Mouse (Mus musculus) cerebellum, postnatal 4 days (tissue): Measurements from ENCODE around the gene Sgcb.

Experiments
- DNase-seq, 2 experiments: peaks; one replicate each; pipeline ENCODE4 v3.0.0; 2022; ENCODE audit warnings: low spot score in 2 of 2, mixed read lengths in 1 of 2

The Sgcb gene

DNA sequence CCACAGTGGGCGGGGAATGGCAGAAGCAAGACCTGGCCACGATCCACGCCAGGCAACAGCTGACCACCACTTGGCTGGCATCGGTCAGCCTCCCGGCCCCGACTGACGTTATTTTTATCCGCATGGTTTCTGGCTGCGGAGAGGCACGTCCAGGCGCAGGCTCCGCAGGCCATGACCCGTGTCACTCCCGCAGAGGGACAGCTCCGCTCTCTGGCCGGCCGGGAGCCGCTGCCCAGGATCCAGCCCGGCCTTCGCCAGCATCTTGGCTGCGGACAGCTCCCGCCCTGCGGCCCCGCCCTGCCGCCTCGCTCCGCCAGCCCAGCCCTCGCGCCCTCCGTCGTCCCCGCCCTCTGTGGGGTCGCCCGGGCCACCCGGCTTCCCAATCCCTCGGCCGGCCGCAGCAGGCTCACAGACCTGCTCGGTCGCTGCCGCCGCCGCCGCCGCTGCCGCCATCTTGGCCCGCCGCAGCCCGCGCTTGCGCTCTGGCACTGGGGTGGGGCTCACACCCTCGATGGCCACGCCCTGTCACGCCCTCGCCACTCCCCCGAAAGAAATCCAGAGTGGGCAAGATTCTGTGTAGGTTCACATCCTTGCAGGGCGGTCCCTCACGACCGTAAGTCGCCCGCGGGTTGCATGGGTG lies at the start of gene Sgcb:
Sgcb (minus strand) TSS at position 530 of the 640 bp plus-strand sequence.
- DNase-seq, result peak; percentile 59 to 79

DNA sequence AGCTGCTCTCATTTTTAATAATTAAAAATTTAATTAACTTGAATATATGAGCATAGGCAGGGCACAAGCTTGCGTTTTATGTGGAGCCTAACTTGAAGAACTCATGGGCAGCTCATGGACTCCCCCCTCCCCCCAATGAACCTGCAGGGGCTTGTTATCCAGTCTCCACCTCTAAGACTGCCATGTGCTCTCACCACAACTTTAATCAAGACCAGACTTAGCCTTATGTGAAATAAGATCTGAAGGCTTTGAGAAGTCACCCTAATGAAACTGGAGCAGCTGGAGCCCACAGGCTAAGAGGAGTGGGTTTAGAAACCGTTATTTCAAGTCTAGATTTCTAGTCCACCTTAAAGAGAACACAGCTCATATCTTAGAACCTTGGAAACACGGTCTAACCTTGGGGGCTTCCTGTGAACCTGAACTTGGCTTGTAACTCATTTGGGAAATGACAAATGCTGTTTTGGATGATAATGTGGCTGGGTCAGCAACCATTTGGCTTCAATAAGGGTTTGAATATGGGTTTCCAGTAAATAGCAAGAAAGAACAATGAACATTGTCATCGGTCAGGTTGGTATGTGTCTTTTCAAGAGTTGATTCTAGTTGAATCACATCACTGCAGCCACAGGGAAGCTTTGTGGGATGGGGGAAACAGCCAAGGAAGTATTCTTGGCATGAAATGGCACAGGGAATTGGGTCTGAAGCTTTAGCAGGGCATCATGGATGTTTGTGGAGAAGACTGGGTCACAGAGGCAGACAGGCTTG lies 46.8 kb upstream of the Sgcb start:
- no peak for DNase-seq

DNA sequence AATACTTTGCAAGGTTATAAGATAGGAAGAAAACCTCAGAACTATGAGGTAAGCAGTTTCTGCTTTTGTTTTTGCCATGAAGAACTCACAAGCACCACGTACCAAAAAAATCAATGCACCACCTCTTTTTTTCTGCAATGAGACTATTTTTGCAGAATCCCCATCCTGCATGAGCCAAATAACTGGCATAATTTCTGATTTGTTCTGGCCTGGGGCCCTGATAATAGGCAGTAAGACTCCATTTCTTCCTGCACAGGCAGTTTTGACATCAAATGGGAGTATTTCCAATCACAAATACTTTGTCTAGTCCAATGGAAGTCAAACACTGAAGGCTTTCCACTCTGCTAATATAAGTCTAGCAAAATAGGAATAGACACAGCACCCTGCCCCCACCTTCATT lies 46.2 kb upstream of the Sgcb start:
- no peak for DNase-seq

DNA sequence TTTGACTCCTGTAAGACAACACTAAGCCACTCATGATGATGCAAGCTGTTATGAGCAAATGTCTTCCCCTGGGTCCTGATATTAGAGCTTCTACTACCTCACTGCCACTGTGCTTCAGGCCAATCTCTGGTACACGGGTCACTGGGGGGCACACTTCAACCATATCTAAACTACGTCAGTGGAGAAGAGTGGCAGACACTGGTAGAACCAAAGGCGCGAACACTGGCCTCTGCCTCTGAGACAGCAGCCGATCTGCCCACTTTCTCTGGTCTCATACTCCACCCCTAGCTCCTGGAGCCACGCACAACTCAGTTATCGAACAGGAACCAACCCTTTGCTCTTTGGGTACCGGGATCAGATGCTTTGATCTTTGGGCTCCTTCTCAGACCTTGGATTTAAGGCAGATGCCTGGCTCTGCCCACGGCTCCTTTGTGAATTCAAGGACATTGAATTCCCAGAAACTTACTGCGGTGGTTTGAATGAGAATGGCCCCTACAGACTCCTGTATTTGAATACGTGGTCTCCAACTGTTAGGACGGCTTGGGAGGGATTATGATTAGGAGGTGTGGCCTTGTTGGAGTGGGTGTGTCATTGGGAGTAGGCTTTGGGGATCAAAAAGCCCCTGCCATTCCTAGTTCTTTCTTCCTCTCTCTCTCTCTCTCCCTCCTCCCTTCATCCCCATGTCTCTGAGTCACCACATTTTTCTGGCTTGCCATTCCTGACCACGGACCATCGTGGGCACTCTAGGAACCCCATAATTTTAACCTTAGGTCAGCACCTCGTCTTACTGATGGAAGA lies 44.3 kb upstream of the Sgcb start:
- no peak for DNase-seq

DNA sequence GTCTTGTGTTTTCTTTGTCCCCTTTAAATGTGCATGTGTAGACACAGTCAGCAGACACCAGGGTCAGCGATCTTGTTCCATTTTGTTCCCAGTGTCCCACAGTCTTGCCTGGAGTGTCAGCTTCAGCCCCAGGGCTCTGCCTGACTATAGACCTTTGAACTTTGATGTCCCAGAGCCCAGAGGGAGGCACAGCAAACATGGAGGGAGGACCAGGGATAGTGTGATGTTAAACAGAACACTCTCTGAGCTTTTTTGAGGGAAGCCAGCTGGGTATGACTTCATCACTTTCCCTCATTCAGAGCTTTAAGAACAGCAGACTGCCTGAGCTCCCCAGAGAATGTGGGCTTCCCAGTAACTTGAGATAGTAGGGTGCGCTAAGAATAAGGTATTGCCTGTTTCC lies 42.6 kb upstream of the Sgcb start:
- DNase-seq, result no peak

DNA sequence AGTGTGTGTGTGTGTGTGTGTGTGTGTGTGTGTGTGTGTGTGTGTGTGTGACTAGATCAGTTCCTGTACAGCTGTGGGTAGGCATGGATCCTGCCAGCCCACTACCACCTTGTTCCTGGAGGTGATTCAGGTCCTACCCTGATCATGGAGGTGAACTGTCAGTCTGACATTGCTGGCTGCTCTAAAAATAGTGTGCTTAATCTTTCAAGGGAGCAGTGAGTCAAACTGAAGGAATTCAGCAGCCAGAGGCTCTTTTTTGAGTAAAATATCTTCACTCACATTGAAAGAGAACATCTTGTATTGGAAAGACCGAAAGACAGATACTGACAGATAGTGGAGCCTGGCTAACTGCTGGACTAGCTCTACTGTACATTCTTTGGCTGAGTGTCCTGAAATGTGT lies 41.0 kb upstream of the Sgcb start:
- DNase-seq, result no peak

DNA sequence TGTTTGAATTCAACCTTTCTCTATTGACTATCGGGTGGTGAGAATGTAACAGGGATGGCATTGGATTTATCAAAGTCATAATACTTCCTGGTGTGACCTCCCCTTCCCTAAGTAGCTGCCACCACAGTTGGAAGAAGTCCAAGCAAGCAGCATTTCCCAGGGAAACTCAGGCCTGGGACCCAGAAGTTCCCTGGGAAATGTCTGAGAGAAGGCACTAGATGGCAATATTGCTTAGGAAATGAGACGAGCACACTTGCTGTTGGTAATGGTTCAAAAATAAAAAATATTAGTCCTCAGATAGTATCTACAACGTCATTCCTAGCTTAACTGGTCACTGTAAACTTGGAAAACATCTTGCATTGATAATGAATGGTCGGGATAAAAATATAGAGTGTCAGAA lies 38.6 kb upstream of the Sgcb start:
- peak in 1 of 2 experiments; percentile 13 for DNase-seq

DNA sequence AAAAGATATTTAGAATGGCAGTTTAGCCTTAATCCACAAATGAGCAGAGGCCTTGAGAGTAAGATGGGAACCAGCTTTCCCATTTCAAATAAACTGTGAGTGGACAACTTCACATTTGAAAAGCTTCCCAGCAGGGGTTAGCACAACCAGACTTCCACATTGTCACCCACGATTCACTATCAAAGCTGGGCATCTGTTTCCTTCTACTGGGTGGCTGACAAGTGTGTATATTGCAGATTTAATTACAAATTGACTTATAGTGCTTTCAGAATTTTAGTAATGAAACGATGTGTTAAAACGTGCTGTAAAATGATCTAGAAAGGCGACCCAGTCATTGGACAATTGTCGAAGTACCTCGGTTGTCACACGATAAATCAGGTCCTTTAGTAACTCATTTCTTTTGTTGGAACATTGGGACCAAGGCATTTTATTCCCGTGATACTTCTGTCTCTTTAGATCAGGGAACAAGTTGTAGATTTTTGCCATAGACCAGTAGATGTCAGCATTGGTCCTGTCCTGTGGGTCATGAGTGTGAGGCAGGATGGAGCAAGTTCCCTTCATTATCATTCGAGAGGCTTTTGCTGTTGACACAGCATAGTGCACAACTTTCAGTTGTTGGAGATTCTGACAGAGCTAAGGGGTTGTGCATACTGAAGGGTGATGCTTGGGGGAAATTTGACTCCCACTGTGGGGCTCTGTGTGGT lies 36.3 kb upstream of the Sgcb start:
- DNase-seq, result no peak

DNA sequence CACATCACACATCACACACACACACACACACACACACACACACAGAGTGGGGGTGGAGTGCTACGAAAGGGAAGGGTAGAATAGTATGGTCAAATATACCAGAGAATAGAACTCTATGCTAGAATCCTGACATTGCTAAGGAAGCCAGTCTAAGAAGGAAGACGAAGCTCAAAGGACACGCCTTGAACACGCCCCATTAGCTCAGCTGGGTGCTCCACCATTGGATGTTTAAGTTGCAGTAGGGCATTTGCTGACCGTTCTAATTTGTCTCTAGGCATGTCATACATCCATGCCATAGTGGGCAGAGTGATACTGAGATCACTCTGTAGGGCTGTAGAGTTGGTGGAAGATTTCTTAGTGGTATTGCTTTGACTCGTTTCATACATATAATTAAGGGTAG lies 35.6 kb upstream of the Sgcb start:
- DNase-seq, result no peak

DNA sequence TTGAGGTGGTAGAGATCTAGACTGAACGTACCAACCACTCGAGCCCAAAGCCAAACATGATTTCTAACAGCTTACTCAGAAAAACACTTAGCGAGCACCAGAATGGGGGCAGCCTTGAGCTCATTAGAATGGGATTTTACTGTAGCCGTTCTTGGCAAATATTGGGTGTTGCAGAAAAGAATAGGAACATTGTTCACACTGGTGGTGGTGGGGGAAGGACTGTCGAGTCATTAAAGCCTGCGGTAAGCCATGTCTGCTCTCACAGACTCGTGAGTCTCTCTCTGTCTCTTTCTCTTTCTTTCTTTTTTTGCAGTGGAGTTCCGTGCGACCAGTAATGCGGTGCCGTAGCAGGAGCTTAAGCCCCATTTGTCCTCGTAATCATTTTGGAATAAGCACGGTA lies 29.0 kb upstream of the Sgcb start:
- DNase-seq, result no peak

DNA sequence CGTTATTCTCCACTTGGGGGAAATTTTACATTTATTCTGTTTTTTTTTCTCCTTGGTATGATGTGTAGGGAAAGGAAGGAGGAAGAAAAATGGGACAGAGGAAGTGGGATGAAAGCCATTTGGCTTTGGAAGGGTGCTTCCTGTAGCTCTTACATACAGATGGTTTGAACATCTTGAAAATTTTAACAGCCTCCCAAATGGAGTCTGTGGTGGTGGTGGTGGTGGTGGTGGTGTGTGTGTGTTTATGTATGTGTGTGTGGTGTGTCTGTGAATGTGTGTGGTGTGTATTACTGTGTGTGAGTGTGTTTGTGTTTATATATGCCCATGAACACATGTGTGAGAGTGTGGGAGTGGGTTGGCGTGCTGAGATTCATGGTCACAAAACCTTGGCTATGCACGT lies 28.0 kb upstream of the Sgcb start:
- no peak for DNase-seq

DNA sequence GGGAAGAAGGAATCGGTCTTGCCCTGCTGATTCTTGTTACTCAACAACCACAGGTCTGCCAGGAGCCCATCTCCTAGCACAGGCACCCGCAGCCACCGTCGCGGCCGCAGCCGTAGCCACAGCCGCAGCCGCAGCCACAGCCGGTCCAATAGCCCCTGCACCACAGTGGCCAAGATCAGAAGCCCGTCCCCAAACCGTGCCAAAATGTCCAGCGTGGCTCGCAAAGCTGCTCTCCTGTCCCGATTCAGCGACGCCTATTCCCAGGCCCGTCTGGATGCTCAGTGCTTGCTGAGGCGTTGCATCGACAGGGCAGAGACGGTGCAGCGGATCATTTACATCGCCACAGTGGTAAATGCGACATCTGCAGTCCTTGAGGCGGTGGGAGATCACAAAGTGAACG lies 21.8 kb upstream of the Sgcb start:
- DNase-seq, result peak in 1 of 2 experiments; percentile 14

DNA sequence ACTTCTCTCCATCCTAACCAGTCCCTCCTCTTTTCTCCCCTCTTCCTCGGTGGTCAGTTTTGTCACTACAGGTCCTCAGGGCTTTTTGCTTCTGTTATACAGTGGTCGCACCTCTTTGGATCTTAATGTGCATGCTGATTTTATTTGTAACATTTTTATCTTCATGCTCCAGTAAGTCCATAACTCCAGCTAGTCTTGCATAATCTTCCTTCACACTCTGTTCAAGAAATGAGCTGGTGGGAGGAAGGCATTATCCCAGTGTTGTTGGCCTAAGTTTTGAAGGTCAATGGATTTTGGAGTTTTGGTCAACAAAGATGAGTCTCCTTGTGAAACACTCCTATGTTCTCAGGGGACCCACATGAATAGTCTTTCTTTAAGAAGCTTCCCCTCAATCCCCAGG lies 20.3 kb upstream of the Sgcb start:
- DNase-seq, result no peak

DNA sequence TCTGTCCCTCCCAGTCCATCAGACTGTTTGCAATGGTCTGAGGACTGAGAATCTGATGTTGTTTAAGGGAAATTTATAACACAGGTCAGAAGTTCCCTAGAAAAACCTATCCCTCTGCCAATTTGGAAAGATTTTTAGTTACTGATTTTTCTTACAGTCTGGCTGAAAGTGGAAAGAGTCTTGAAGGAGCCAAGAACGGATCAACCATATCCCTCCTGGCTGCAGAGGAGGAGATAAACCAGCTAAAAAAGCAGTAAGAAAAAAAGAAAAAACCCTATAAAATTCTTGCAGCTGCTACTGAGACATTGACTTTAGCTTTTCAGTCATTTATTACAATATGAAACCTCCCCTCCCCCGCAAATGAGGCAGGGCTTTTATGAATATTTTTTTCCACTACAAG lies 19.1 kb upstream of the Sgcb start:
- DNase-seq, result no peak

DNA sequence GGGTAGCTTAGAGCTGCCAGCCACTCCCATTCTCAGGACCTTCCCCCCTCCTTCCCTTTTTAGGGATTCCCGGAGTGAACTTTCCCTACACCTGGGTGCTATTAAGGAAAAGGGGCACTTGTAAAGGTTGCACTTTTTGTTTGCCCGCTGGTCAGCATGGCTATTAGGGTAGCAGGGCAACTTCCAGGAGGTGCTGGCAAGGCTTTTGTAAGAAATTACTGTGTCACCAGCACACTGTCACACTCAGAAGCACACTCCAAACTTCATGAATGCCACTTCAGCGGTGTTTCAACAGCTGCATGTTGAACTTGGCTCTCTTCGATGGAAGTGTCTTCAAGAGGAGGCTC lies 4.2 kb upstream of the Sgcb start:
- no peak for DNase-seq

DNA sequence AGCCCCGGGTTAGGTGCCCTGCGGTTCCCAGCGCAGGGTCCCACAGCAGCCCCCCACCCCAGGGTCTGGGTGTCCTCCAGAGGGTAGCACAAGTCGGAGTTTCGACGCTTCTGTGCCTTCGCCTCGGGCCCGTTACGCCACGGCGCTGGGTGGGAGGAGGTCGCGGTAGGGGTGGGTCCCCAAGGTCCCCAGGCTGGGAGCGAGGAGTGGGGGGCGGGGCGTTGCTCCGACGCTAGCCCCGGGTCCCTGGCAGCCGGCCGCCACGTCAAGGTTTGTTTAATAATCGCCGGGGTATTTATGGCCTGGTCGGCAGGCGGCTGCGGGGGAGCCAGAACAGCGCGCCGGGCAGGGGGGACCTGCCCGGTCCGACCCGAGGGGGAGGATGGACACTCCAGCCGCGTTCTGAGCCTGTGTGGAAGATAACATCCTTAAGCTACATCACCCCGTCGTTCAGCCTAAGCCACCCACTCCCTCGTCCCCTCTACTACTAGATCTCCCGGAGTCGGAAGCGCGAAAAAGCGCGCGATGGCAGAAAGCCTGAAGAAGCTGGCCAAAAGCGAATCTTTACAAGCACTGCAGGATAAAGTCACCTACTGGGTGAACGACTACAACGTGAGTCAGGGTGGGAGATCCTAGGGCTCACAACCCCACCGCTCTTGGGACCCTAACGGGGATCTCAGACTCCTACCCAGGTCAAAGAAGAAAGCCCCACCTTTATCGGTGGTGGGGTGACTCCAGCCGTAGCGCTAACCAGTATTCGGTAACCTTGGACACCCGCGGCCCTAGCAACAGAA lies 3.7 kb upstream of the Sgcb start, which contains the start of gene Spata18:
Spata18 (plus strand) TSS at position 319 of the 794 bp plus-strand sequence.
- peak in 1 of 2 experiments; percentile 20 for DNase-seq

DNA sequence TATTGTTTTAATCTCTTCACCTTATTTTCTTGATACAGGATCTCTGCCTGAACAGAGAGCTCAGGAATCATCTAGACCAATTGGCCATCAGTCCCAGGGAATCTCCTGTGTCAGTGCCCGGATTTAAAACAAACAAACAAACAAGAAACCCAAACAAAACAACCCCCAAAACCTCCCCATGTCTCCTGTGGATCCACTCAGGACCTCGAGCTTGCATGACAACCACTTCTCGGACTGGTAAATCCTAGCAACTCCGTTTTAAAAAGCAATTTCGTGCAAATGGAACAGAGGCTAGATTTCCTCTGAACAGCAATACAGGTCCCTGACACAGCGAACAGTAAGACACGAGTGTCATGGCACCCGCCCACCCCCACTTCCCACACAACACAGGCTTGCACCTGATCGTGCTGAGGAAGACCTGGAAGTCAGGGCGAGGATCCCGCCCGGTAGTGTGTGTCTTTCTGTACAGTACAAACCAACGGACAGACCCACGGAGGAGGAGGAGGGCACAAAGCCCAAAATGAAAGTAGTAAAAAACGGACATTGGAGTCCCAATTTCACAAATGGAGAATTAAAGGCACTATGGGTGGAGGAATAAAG lies 2.9 kb upstream of the Sgcb start:
- DNase-seq, result no peak

DNA sequence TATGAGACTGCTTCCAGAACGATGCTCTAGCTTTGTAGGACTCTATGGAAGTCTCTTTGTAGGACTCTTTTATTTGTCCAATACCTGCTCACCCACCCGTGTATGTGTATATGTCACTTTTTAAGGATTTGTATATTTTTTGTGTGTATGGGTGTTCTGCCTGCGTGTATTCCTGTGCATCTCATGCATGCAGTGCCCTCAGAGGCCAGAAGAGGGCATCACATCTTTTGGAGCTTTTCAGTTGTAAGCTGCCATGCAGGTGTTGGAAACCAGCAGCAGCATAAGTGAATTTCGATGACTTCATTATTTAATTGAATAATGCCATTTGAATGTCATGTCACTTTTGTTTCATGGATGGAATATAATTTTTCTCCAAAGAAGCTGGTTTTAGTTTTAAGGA lies 5.5 kb downstream of the Sgcb start:
- peak in 1 of 2 experiments; percentile 47 for DNase-seq

DNA sequence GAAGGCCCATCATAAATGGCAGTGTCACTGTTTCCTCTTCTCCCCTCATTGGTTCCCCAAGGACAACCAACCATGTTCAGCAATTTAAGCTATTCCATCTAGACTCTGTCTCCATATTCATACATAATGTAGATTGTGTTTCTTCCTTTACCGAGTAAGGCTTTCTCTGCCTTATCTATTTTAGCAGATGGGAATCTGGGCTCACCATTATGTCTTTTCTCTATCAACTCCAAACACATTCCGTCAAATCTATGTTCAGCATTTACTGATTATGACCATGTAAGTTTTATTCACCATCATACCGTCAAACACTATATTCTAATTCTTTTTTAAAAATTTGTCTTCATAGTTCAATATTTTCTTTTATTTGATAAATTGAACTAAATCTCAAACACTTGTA lies 6.5 kb downstream of the Sgcb start:
- no peak for DNase-seq

DNA sequence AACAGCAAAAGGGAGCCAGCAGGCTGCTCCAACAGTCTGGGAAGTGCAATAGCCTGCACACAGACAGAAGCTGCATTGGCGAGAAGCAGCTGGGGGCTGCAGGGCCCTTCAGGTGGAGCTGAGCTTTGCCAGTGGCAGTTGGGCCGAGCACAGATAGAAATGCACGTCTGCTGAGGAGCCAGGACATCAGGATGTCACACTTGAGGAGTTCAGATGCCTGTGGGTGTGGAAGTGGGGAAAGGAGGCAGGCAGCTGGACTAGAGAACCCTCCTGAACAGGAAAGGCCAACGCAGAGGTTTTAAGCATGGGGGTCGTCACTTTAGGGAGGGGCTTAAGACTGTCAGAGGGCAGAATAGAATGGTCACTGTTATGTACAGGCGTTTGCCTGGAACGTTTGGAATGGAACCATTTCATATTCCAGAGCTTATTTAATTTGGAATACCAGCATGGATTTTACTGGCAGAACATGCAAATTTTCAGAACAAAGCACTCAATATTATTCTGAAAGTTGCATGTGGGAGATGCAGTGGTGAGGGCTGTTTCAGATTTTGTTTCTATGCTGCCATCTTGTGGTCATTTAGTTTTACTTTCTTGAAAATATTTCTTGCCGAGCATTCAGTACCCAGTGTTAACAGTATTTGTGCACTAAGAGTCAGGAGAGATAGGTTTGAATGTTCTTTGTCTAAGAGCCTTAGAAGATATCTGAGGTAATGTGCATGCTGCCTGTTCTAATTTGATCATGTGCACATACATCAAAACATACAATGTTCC lies 10.1 kb downstream of the Sgcb start:
- no peak for DNase-seq
